Mouse (Mus musculus) stomach, postnatal 0 days (tissue): ENCODE measurements at regions not wholly inside any gene's neighbourhood (a gene's known extent, or its start where the extent isn't known, plus 50 kb on each side); places are given as distances from the start of the nearest gene placed in this dataset.

Experiments
- CTCF ChIP-seq: IDR thresholded peaks from 2 replicates; pipeline ENCODE4 v1.5.1; 2016; ENCODE audit warnings: antibody characterized with exemption, low read depth, mild to moderate bottlenecking, moderate library complexity
- EP300 ChIP-seq: optimal IDR thresholded peaks from 2 replicates; pipeline ENCODE3; 2016; ENCODE audit warnings: antibody characterized with exemption

GRCm38 (mm10) chr6:99990604-99991003 lies 264.4 kb upstream of the Prok2 start:
- TF ChIP-seq CTCF = no peak
- no peak for TF ChIP-seq EP300
